Mouse (Mus musculus) adrenal gland, postnatal 10 days (tissue): ENCODE measurements at regions not wholly inside any gene's neighbourhood (a gene's known extent, or its start where the extent isn't known, plus 50 kb on each side); places are given as distances from the start of the nearest gene placed in this dataset.
A peak's percentile ranks its signal among the peaks of the same experiment; 100 is the strongest.

ENCODE experiments used
- DNase-seq: peaks from one replicate; pipeline ENCODE4 v3.0.0; 2021; ENCODE audit warnings: mixed read lengths

GRCm38 (mm10) chr2:56025059-56025458, 589.3 kb downstream of the Kcnj3 start:
- DNase-seq, result peak; percentile 21

GRCm38 (mm10) chr2:56028958-56029357, 593.2 kb downstream of the Kcnj3 start:
- DNase-seq, result no peak
